Mouse (Mus musculus) cortical plate, adult 2 months (tissue): Measurements from ENCODE around the gene Asb3. TPM values are rescaled to one million over a fixed set of nuclear protein-coding genes. Genes with fewer than 3 reads are reported as not detected.
"Not testable (repeated sequence)": the region's sequence is repeated elsewhere in the genome, so short reads cannot be mapped to it uniquely, and the experiment has no call there.

Source experiments
- H3K27ac ChIP-seq: fragments of 200-500 bp; 2 replicates; pipeline ENCODE4 v1.5.1; 2012; ENCODE audit warnings: low read length, control low read depth, inconsistent platforms; ENCODE audit not compliant: insufficient read depth
- H3K4me1 ChIP-seq: fragments of 200-500 bp; 2 replicates; pipeline ENCODE4 v1.6.1; 2011; ENCODE audit warnings: low read length; ENCODE audit not compliant: control insufficient read depth, insufficient read depth
- H3K4me3 ChIP-seq: fragments of 200-500 bp; 2 replicates; pipeline ENCODE4 v1.5.1; 2011; ENCODE audit warnings: mild to moderate bottlenecking, low read length, control low read depth; ENCODE audit not compliant: insufficient read depth
- CTCF ChIP-seq: fragments of 200-500 bp; IDR thresholded peaks from 2 replicates; pipeline ENCODE4 v1.5.1; 2011; ENCODE audit warnings: mild to moderate bottlenecking, control low read depth, low read length; ENCODE audit not compliant: insufficient read depth; ENCODE audit errors: extremely low read depth
- POLR2A ChIP-seq: fragments of 200-500 bp; IDR thresholded peaks from 2 replicates; pipeline ENCODE4 v1.6.1; 2011; ENCODE audit warnings: mild to moderate bottlenecking, low read length, control low read depth; ENCODE audit not compliant: insufficient read depth; ENCODE audit errors: extremely low read depth
- polyA plus RNA-seq: library from polyadenylated mRNA; depleted of rRNA; stranded (reverse); fragments of >200 nt; gene quantifications from 2 replicates; pipeline ENCODE4 v1.2.3, GENCODE M21; 2012; rRNA removed

The Asb3 gene
- polyA plus RNA-seq, 1 experiment, result 10.3 TPM

- H3K27ac ChIP-seq, result no peak overlapping the region
- H3K4me3 ChIP-seq, result no peak overlapping the region
- TF ChIP-seq CTCF (no peak), POLR2A (no peak)
- H3K4me1 ChIP-seq, result no peaks in the 10 kb centered on the region
Measured at GRCm38 (mm10) chr11:31105364-31105763, 220.1 kb downstream of the Asb3 start.

GRCm38 (mm10) chr11:31126964-31127363 lies 241.7 kb downstream of the Asb3 start:
- H3K4me3 ChIP-seq, H3K4me1 ChIP-seq, H3K27ac ChIP-seq: not testable (repeated sequence)

DNA sequence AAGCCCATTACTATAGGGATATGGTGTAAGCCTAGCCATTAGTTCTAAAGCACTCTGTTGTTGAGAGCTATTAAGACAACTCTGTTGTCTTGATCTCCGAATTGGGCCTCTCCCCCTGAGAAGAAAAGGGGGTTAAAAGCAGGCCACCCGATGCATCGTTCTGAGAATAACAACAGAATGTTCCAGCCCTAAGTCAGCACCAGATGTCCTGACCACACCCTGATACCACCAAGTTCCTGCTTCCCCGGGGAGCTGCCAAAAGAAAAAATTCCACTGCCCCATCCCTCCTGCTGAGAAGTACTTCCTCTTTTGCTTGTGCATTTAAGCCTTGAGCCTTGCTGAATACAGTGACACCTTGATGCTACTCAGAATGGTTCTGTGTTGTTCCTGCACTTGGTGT lies 248.5 kb downstream of the Asb3 start:
- not testable (repeated sequence) for H3K4me3 ChIP-seq, H3K4me1 ChIP-seq, H3K27ac ChIP-seq

- not testable (repeated sequence) for H3K4me1 ChIP-seq, H3K27ac ChIP-seq, H3K4me3 ChIP-seq
Measured at GRCm38 (mm10) chr11:31134824-31135223, 249.6 kb downstream of the Asb3 start.

GRCm38 (mm10) chr11:31138394-31138793 lies 253.2 kb downstream of the Asb3 start:
- H3K27ac ChIP-seq, H3K4me1 ChIP-seq, H3K4me3 ChIP-seq: not testable (repeated sequence)

Other genes starting within 250 kb of the Asb3 start
- 35.6 and 38.6 TPM in 2 replicates for gene Acyp2, start 235.8 kb upstream of the Asb3 start, polyA plus RNA-seq
- gene Psme4, start 113.7 kb upstream of the Asb3 start, polyA plus RNA-seq, result 29.3 and 31.4 TPM in 2 replicates
- gene Gpr75, start 58 bp upstream of the Asb3 start, polyA plus RNA-seq, result 10.8 and 10.9 TPM in 2 replicates
- gene Erlec1, start 68.9 kb downstream of the Asb3 start, polyA plus RNA-seq, result 36.6 and 38.2 TPM in 2 replicates
- gene Chac2, start 100.9 kb downstream of the Asb3 start, polyA plus RNA-seq, result 10.1 and 10.2 TPM in 2 replicates